In the genomic region with DNA sequence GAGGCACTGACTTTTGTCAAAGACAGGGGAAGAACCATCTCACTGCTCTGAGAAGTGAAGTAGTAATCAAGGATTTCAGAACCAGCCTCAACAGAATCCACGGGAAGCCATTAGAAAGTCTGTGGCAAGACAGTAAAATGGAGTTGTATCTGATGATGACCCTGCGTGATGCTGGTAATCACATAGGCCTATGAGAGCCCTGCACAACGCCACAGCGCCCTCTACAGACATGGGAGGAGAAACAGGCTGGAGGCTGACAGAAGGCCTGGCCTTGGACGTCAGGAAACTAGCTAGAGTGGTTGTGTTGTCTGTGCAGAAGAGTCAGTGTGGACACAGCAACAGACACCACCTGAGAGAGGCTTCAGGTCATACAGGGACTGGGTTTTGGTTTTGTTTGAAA, we compare ENCODE assay signal across 9 mouse cellular contexts. TPM values are rescaled to one million over a fixed set of nuclear protein-coding genes. Genes with fewer than 3 reads are reported as not detected.
DNase-seq lines count a peak whose midpoint lies in the region; ATAC-seq and TF ChIP-seq lines count a peak whose summit lies in the region.
"Had no signal": no experiment of that assay in that cellular context is flagged by ENCODE, and none has a peak within 500 bp of the region (broad histone marks: within the 10 kb centered on the region; RNA-seq: fewer than 3 reads in every experiment).

No protein-coding gene starts in this region.

- no peak for TF ChIP-seq POLR2A in heart, adult 2 months (IDR thresholded peaks at IDR 0.05; ENCODE audit: insufficient read depth, low read depth, low read length)

- H3K4me1 ChIP-seq in heart, adult 2 months (ENCODE audit: control insufficient read depth, insufficient read depth, low read length), result no peaks in the 10 kb centered on the region
- H3K4me1 ChIP-seq: heart, embryonic 13.5 days had no signal

- H3K9ac ChIP-seq in heart, adult 2 months (ENCODE audit: low read depth, low read length), result no peak overlapping the region
- H3K9ac ChIP-seq: heart, embryonic 13.5 days had no signal

- no peak for DNase-seq in heart, adult 2 months
- no peak for DNase-seq in heart, postnatal 25 days (ENCODE audit: low spot score)
- peak; percentile 45 for DNase-seq in 3T3-L1 (ENCODE audit: low read depth, low spot score)
- DNase-seq in adipocyte (ENCODE audit: low spot score), result peak; percentile 55
- peak; percentile 25 for DNase-seq in gastrocnemius, postnatal 14 days
- DNase-seq in heart, adult 8-10 months (ENCODE audit: low spot score), result no peak

- no peak overlapping the region for H3K4me3 ChIP-seq in heart, adult 2 months
- H3K4me3 ChIP-seq: heart, embryonic 13.5 days had no signal

- H3K27ac ChIP-seq in heart, adult 2 months, result no peak overlapping the region
- H3K27ac ChIP-seq: heart, embryonic 13.5 days had no signal

- 28% methylated on average over 5 of the region's 5 CpGs for WGBS in heart, adult 2 months

- H3K27me3 ChIP-seq in heart, adult 2 months (ENCODE audit: control insufficient read depth, insufficient read depth, low read length), result no peaks in the 10 kb centered on the region

- intact Hi-C loops in heart, adult 2 months (cut with DNase I), result no loop called here
- intact Hi-C loops in heart, postnatal 25 days (cut with DNase I), result no loop called here
- intact Hi-C loops in gastrocnemius, postnatal 14 days (cut with DNase I; ENCODE audit: low total_unique reads), result no loop called here

- no peaks in the 10 kb centered on the region for H3K79me2 ChIP-seq in heart, adult 2 months (replicated peaks; ENCODE audit: control insufficient read depth, insufficient read depth, low read length)

- TF ChIP-seq CTCF in heart, adult 2 months (IDR thresholded peaks at IDR 0.05), result peak; percentile 59

- H3K36me3 ChIP-seq in heart, adult 2 months (ENCODE audit: control insufficient read depth, insufficient read depth, low read length), result no peaks in the 10 kb centered on the region
- H3K36me3 ChIP-seq: heart, embryonic 13.5 days had no signal

- TF ChIP-seq EP300 in heart, adult 2 months (IDR thresholded peaks at IDR 0.05; ENCODE audit: insufficient read depth, low read depth, low read length), result 0 out of 2 replicates have a peak, but pooled peaks have one; percentile 20

- peak; percentile 87 for ATAC-seq in megakaryocyte, adult 5-6 weeks (ENCODE audit: poor library complexity, severe bottlenecking)
- ATAC-seq in inflammation-experienced regulatory T-cells, adult 6 months, result no peak

RNA-seq across cellular contexts. Expression of a gene that starts 8.0 kb away (rescaled TPM):
- total RNA-seq in heart, adult 2 months (2021), result 10 to 100 TPM; 34.4 to 36.8 TPM
- 36.9 and 57.6 TPM in 2 replicates for polyA plus RNA-seq in heart, adult 2 months (2012; rRNA removed)
- total RNA-seq in heart, postnatal 25 days (2021), result 10 to 100 TPM; 32.5 to 34.2 TPM
- total RNA-seq in gastrocnemius, postnatal 14 days (2021), result 10 to 100 TPM; 26.1 to 31.5 TPM
- 48.1 and 56.5 TPM in 2 replicates for total RNA-seq in megakaryocyte, adult 5-6 weeks (2015)
- total RNA-seq in megakaryocyte, adult 5-6 weeks (2017), result 52.1 and 55.1 TPM in 2 replicates
- polyA plus RNA-seq in inflammation-experienced regulatory T-cells, adult 6 months (2017; shearing (Covaris generic)), result 10 to 100 TPM; 25.9 to 27.2 (median 26.9) TPM
- 10 to 100 TPM; 32.1 to 35.4 (median 32.7) TPM for total RNA-seq in heart, adult 8-10 months (2022)

RNA-seq across cellular contexts. Expression of a gene that starts 25.8 kb away (rescaled TPM):
- total RNA-seq in heart, adult 2 months (2021), result 1 to 10 TPM in 1 of 2 experiments, under 1 TPM in 1; 0.91 to 1.5 TPM
- 2.0 and 2.8 TPM in 2 replicates for polyA plus RNA-seq in heart, adult 2 months (2012; rRNA removed)
- total RNA-seq in heart, postnatal 25 days (2021), result 1 to 10 TPM; 1.3 to 1.6 TPM
- total RNA-seq in gastrocnemius, postnatal 14 days (2021), result 10 to 100 TPM; 14.7 to 20.5 TPM
- 0.39 TPM in 1 of 2 replicates, not detected in the other for total RNA-seq in megakaryocyte, adult 5-6 weeks (2015)
- not detected in 2 replicates for total RNA-seq in megakaryocyte, adult 5-6 weeks (2017)
- under 1 TPM in 1 of 3 experiments, not detected in 2; 0.42 TPM for polyA plus RNA-seq in inflammation-experienced regulatory T-cells, adult 6 months (2017; shearing (Covaris generic))
- 1 to 10 TPM; 1.0 to 3.4 (median 2.2) TPM for total RNA-seq in heart, adult 8-10 months (2022)

RNA-seq across cellular contexts. Expression of a gene that starts 59.0 kb away (rescaled TPM):
- 1 to 10 TPM; 6.2 to 6.9 TPM for total RNA-seq in heart, adult 2 months (2021)
- 7.1 and 9.1 TPM in 2 replicates for polyA plus RNA-seq in heart, adult 2 months (2012; rRNA removed)
- 1 to 10 TPM; 7.4 to 7.8 TPM for total RNA-seq in heart, postnatal 25 days (2021)
- 1 to 10 TPM; 4.4 to 5.1 TPM for total RNA-seq in gastrocnemius, postnatal 14 days (2021)
- 5.1 and 5.7 TPM in 2 replicates for total RNA-seq in megakaryocyte, adult 5-6 weeks (2015)
- total RNA-seq in megakaryocyte, adult 5-6 weeks (2017), result 9.6 and 10.0 TPM in 2 replicates
- polyA plus RNA-seq in inflammation-experienced regulatory T-cells, adult 6 months (2017; shearing (Covaris generic)), result 1 to 10 TPM; 8.0 to 9.5 (median 8.3) TPM
- 1 to 10 TPM; 4.8 to 6.5 (median 5.4) TPM for total RNA-seq in heart, adult 8-10 months (2022)

Comparison
In these comparisons a context has a peak if more than half of its experiments do, and no peak if none do; other contexts are left out.
1. DNase-seq: peak in 3T3-L1 (single experiment), adipocyte (single experiment) and gastrocnemius, postnatal 14 days (single experiment); none in heart, adult 2 months (0 of 2), heart, postnatal 25 days (single experiment) and heart, adult 8-10 months (single experiment).